Mouse (Mus musculus) stomach, embryonic 14.5 days (tissue): Measurements from ENCODE around the gene Nav2. TPM values are rescaled to one million over a fixed set of nuclear protein-coding genes. Genes with fewer than 3 reads are reported as not detected.

Source experiments
- ATAC-seq: fragments of 200-750 bp; cut with Nextera tagmentation; 2 replicates; pipeline ENCODE4 v1.8.0; 2017; ENCODE audit warnings: low read depth, moderate TSS enrichment; ENCODE audit not compliant: insufficient number of reproducible peaks, insufficient read depth, low FRiP score
- H3K27ac ChIP-seq: fragments of 300-500 bp; sonication (generic); 2 replicates; pipeline ENCODE4 v1.5.1; 2014; ENCODE audit warnings: mild to moderate bottlenecking, low read length, moderate library complexity, mixed read lengths
- H3K27me3 ChIP-seq: fragments of 300-500 bp; sonication (generic); 2 replicates; pipeline ENCODE4 v1.6.1; 2014; ENCODE audit warnings: low read length, control low read depth, mixed read lengths; ENCODE audit not compliant: control insufficient read depth, insufficient read depth
- H3K36me3 ChIP-seq: fragments of 300-500 bp; sonication (generic); 2 replicates; pipeline ENCODE4 v1.6.1; 2014; ENCODE audit warnings: mild to moderate bottlenecking, control low read depth, low read length, moderate library complexity, mixed read lengths; ENCODE audit not compliant: control insufficient read depth, insufficient read depth
- H3K4me1 ChIP-seq: fragments of 300-500 bp; sonication (generic); 2 replicates; pipeline ENCODE4 v1.6.1; 2014; ENCODE audit warnings: low read length, control low read depth, mixed read lengths; ENCODE audit not compliant: control insufficient read depth, insufficient read depth
- H3K4me2 ChIP-seq: fragments of 300-500 bp; sonication (generic); replicated peaks from 2 replicates; pipeline ENCODE4 v1.6.1; 2014; ENCODE audit warnings: low read depth, low read length, control low read depth
- H3K4me3 ChIP-seq: fragments of 300-500 bp; sonication (generic); 2 replicates; pipeline ENCODE4 v1.5.1; 2014; ENCODE audit warnings: low read depth, low read length, control low read depth
- H3K9ac ChIP-seq: fragments of 300-500 bp; sonication (generic); replicated peaks from 2 replicates; pipeline ENCODE4 v1.6.1; 2014; ENCODE audit warnings: low read depth, mild to moderate bottlenecking, control low read depth, low read length, moderate library complexity, mixed read lengths
- H3K9me3 ChIP-seq: fragments of 300-500 bp; sonication (generic); 2 replicates; pipeline ENCODE4 v1.6.1; 2016; ENCODE audit warnings: low read depth, low read length, control low read depth; ENCODE audit not compliant: control insufficient read depth
- WGBS: fragments of 180-500 bp; shearing (Covaris S2); extraction: QIAGEN DNeasy Blood & Tissue Kit; methylation state at CpG from one replicate; pipeline ENCODE4 v1.1.7; 2014; 5-methylcytosine and 5-hydroxymethylcytosine counted together
- polyA plus RNA-seq: library from polyadenylated mRNA; unstranded; fragments of >200 nt; fragmentation: Nextera tagmentation; extraction: Ambion mirVana; gene quantifications from 2 replicates; pipeline ENCODE4 v1.2.1, GENCODE M21; 2014

Gene Nav2
- polyA plus RNA-seq, 1 experiment from 2014 or later, result 41.1 TPM

GRCm38 (mm10) chr7:49639864-49640708, 731.6 kb downstream of the Nav2 start:
- no peak overlapping the region for H3K4me2 ChIP-seq
- H3K4me3 ChIP-seq, result no peak overlapping the region
- ATAC-seq, result no peak
- no peaks in the 10 kb centered on the region for H3K36me3 ChIP-seq
- no peaks in the 10 kb centered on the region; the same call in 1 of the 2 replicates for H3K9me3 ChIP-seq
- H3K27ac ChIP-seq, result no peak overlapping the region
- WGBS, result 20% methylated on average over 18 of the region's 18 CpGs
- peaks cover 37% of the 10 kb centered on the region for H3K27me3 ChIP-seq
- no peaks in the 10 kb centered on the region for H3K4me1 ChIP-seq
- H3K9ac ChIP-seq, result no peak overlapping the region

GRCm38 (mm10) chr7:49640709-49641305, 732.3 kb downstream of the Nav2 start:
- WGBS, result 24% methylated on average over 3 of the region's 3 CpGs
- H3K4me3 ChIP-seq, result no peak overlapping the region
- H3K27me3 ChIP-seq, result peaks cover 33% of the 10 kb centered on the region
- no peaks in the 10 kb centered on the region; the same call in 1 of the 2 replicates for H3K9me3 ChIP-seq
- ATAC-seq, result no peak
- no peaks in the 10 kb centered on the region for H3K36me3 ChIP-seq
- no peak overlapping the region for H3K9ac ChIP-seq
- no peaks in the 10 kb centered on the region for H3K4me1 ChIP-seq
- no peak overlapping the region for H3K4me2 ChIP-seq
- H3K27ac ChIP-seq, result no peak overlapping the region

Other genes with a start within 250 kb of the Nav2 start
- gene Zdhhc13, start 119.7 kb upstream of the Nav2 start, polyA plus RNA-seq, result 34.6 and 38.0 TPM in 2 replicates
- 0.29 and 0.41 TPM in 2 replicates for gene Csrp3, start 60.7 kb upstream of the Nav2 start, polyA plus RNA-seq
- 23.6 and 25.5 TPM in 2 replicates for gene E2f8, start 27.1 kb upstream of the Nav2 start, polyA plus RNA-seq